Mouse (Mus musculus) embryonic fibroblast, embryonic 13.5 days (primary cell): ENCODE results near the gene Tbc1d10b. TPM values are rescaled to one million over a fixed set of nuclear protein-coding genes. Genes with fewer than 3 reads are reported as not detected.
A peak's percentile ranks its signal among the peaks of the same experiment; 100 is the strongest.

Experiments
- H3K27ac ChIP-seq: 2 replicates; pipeline ENCODE4 v1.5.1; 2012; ENCODE audit warnings: low read length, control low read depth, inconsistent platforms; ENCODE audit not compliant: insufficient read depth
- H3K4me1 ChIP-seq: 2 replicates; pipeline ENCODE4 v1.6.1; 2011; ENCODE audit warnings: low read length; ENCODE audit not compliant: control insufficient read depth, insufficient read depth
- H3K4me3 ChIP-seq: 2 replicates; pipeline ENCODE4 v1.5.1; 2011; ENCODE audit warnings: mild to moderate bottlenecking, control low read depth, low read length; ENCODE audit not compliant: insufficient read depth
- CTCF ChIP-seq: IDR thresholded peaks from 2 replicates; pipeline ENCODE4 v1.5.1; 2011; ENCODE audit warnings: mild to moderate bottlenecking, control low read depth, low read length, moderate library complexity, borderline replicate concordance; ENCODE audit not compliant: insufficient read depth
- POLR2A ChIP-seq: IDR thresholded peaks from 2 replicates; pipeline ENCODE4 v1.6.1; 2011; ENCODE audit warnings: low read depth, mild to moderate bottlenecking, control low read depth, low read length, moderate library complexity
- polyA plus RNA-seq: library from polyadenylated mRNA; stranded (reverse); fragments of >200 nt; gene quantifications from 2 replicates; pipeline ENCODE4 v1.2.4, GENCODE M21; 2011; ENCODE audit warnings: low read depth; ENCODE audit not compliant: missing spikeins, insufficient read length

The Tbc1d10b gene
- polyA plus RNA-seq, 1 experiment = 37.5 TPM

DNA sequence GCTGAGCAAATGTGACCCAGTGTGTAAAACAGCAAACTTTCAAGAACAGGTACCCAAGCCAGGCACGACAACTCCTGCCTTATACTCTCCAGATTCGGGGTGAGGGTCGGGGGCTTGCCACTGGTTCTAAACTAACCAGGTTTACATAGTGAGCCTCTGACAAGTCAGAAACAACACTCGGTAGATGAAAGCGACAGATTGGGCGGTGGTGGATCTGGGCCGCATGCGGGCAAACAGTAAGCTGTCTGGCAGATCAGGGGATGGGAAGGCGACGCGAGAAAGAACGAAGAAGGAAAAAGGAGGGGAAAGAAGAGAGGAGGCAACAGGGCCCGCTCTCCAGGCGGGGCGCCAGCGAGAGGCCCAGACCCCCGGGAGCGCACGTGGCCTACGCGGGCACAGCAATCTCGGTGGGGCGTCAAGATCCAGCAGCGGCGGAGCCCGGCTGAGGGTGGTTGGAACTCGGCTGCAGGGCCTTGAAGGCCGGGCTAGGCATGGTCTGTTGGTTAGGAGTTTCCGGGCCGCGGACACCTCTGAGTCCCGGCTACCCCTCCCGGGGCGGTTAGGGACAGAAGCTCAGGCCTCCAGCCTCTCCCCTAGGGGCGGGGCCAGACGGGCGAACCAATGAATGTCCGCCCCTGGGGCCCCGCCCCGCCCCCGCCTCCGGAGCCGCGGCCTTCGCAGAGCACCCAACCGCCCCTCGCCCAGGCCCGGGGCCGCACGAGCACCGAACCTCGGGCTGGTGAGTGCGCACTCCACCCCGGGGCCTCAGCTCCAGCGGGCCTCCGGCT, 35.8 kb upstream of the Tbc1d10b start, which contains the start of gene Zfp771:
Zfp771 (plus strand) TSS at position 405 of the 788 bp plus-strand sequence.
- TF ChIP-seq POLR2A (peak; percentile 85), CTCF (no peak)
- Histone ChIP-seq H3K4me3 (peak within 1 kb of the TSS; percentile 90), H3K4me1 (peaks cover 8% of the 10 kb centered on the region), H3K27ac (peak within 1 kb of the TSS; percentile 93)

DNA sequence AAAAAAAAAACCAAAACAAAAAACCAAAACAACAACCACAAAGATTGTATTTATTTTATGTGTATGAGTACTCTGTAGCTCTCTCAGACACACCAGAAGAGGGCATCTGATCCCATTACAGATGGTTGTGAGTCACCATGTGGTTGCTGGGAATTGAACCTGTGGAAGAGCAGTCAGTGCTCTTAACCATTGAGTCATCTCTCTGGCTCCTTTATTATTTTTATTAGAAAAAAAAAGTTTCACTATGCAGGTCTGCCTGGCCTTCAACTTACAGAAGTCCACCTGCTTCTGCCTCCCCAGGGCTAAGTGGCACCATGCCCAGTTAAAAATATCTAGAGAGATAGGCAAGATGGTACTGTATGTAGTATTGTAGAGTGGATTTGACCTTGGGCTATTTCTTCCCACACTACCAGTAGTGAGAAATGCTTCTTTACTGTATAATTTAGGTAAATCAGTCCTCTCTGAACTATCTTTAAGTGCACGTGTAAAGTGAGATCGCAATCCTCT, 35.1 kb upstream of the Tbc1d10b start:
- peak overlapping the region; percentile 38; the same call in 1 of the 2 replicates for H3K4me3 ChIP-seq

DNA sequence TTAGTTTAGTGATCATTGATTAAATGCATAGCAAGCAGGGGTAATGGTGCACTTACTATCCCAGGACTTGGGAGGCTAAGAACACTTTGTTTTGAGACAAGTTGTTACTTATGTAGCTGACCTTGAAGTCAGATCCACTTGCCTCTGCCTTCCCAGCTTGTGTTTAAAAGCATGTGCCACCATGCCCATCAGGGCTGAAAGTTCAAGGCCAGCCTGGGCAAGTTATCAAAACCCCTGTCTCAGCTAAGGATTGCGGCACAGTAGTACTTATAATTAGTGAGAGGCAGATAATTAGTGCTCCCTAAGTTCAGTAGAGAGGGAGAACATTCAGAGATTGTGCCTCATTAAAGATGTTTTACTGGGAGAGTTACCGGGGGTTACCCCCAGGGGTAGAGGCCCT, 26.5 kb upstream of the Tbc1d10b start:
- H3K4me1 ChIP-seq = peaks cover 2% of the 10 kb centered on the region; the same call in 1 of the 2 replicates
- no peak overlapping the region for H3K27ac ChIP-seq
- TF ChIP-seq POLR2A (no peak), CTCF (no peak)
- no peak overlapping the region for H3K4me3 ChIP-seq

More for the DNA sequence above, 35.1 kb upstream of the Tbc1d10b start:
- TF ChIP-seq POLR2A (no peak), CTCF (no peak)
- peaks cover 8% of the 10 kb centered on the region for H3K4me1 ChIP-seq
- peak overlapping the region; percentile 93 for H3K27ac ChIP-seq

DNA sequence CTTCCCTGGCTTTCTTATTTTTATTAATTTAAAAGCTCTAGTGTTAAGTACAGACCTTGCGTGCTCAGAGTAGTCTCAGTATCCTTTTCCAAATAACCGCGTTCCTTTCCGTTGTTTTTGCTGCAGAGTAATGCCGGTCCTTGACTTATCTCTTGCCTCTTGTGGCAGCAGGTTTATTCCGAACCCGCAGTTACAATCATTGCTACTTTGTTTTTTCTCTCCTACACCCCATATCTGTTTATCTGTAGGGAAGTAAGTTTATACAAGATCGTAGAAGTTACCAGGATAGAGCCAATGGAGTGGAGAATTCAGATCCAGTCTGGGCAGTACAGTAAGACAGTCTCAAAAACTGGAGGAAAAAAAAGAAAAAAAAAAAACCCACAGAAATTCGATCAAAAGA, 25.5 kb upstream of the Tbc1d10b start:
- peaks cover 2% of the 10 kb centered on the region; the same call in 1 of the 2 replicates for H3K4me1 ChIP-seq
- peak overlapping the region; percentile 89 for H3K4me3 ChIP-seq
- TF ChIP-seq POLR2A = no peak
- no peak for TF ChIP-seq CTCF
- peak overlapping the region; percentile 62 for H3K27ac ChIP-seq

DNA sequence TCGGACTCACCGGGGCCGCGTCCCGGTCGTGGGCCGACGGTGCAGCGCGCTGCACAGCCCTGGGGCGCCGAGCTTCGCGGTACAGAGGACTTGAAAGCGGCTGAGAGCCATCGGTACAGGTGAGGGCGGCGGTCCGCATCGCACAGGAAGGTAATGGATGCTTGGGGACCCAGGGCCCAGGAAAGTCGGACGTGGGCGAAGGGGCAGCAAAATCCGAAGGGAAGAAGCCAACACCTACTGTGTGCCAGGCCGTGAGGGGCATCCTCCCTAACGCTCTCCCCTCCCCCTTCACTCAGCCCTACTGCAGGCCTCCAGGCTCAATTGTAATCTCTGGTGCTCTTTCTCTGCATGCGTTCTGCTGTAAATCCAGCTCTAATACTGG, 25.1 kb upstream of the Tbc1d10b start:
- TF ChIP-seq POLR2A (no peak), CTCF (no peak)
- Histone ChIP-seq H3K4me1 (peaks cover 2% of the 10 kb centered on the region; the same call in 1 of the 2 replicates), H3K4me3 (peak overlapping the region; percentile 89), H3K27ac (peak overlapping the region; percentile 62)

DNA sequence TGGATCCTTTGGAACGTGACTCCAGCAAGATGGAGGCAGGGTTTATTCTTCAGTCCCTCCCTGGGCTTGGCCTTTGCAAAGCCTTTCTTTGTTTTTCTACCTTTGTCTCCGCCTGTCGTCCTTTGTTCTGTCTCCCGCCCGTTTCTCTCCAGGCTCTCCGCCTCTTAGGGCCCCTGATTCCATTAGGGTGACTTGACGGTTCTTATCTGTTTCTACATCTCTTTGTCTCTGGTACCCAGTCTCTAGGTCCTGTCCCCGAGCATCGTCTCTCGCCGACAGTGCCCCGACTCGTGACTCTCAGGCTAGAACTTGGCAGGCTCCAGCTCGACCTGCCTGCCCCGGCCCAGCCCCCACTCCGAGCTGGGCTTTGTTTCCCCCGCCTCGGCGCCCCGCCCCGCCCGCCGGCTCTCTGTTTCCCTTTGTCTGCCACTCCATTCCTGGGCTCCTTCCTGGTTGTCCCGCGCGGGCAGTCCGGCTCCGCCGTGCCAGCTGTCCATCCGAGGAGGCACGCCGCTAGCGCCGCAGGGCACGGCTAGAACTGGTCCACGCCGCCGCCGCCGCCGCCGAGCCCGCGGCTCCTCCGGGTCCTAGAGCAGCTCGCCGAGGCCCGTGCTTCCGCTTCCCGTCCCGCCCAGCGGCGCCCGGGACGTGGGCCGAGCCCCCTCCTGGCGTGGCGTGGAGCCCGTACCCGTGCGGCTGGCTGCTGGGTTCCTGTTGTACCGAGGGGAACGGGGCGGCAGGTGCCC, 24.5 kb upstream of the Tbc1d10b start, which contains the start of the genes Zfp553 and Sept1:
Zfp553 (plus strand) TSS at position 440 of the 746 bp plus-strand sequence.
Sept1 (minus strand) TSS at position 509 of the 746 bp plus-strand sequence.
- TF ChIP-seq POLR2A (peak; percentile 80), CTCF (no peak)
- H3K4me3 ChIP-seq = peak within 1 kb of the TSS; percentile 89
- H3K27ac ChIP-seq = peak within 1 kb of the TSS; percentile 88
- H3K4me1 ChIP-seq = peaks cover 2% of the 10 kb centered on the region; the same call in 1 of the 2 replicates

DNA sequence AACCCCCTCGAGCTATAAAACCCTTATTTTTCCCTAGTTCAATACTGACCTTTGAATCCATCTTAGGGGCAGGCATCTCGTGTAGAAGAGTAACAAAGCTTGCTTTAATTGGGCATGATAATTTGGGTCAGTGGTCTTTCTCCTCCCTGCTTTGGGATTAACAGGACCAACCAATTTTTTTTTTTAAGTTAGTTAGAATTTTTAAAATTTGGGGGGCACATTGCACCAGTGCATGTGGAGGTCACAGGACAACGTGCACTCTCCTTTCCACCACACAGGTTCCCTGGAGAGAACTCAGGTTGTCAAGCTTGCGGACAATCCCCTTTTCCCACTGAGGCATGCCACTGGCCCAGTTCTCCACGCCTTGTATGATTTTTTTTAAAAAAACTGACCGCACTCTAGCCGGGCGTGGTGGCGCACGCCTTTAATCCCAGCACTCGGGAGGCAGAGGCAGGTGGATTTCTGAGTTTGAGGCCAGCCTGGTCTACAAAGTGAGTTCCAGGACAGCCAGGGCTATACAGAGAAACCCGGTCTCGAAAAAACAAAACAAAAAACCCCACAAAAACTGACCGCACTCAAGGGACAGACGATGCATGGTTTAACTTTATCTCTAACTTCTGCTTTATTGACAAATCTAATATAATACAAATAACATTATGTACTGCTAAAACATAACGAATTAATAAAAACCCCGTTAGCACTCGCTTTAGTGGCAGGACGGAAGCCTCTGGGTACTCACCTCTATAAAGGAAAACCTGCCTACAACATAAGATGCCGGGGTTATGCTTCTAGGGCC, 23.8 kb upstream of the Tbc1d10b start:
- Histone ChIP-seq H3K27ac (peak overlapping the region; percentile 88), H3K4me1 (peaks cover 2% of the 10 kb centered on the region; the same call in 1 of the 2 replicates), H3K4me3 (peak overlapping the region; percentile 89)
- no peak for TF ChIP-seq CTCF
- no peak for TF ChIP-seq POLR2A

DNA sequence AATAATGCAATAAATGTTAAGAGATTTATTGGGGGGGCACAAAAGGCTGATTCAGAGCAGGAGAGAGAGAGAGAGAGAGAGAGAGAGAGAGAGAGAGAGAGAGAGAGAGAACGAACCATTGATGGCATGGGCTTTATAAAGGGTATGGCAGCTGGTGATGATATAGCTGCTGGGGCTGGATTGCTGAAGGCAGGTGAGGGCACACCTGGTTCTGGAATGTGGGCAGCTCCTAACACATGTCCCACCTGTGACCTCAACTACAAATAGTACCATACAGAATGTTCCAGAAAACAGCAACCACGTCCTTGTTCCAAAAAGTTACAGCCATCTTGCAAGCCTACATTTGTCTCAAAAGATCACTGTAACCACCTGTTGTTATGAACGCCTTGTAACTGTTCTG, 23.1 kb upstream of the Tbc1d10b start:
- peak overlapping the region; percentile 89 for H3K4me3 ChIP-seq
- TF ChIP-seq CTCF (no peak), POLR2A (no peak; the same call in 1 of the 2 replicates)
- H3K27ac ChIP-seq = no peak overlapping the region
- peaks cover 2% of the 10 kb centered on the region; the same call in 1 of the 2 replicates for H3K4me1 ChIP-seq
